Mouse (Mus musculus) mouse trophoblast stem cell (cell line): Measurements from ENCODE around the gene Rnase9.
"Not testable (repeated sequence)": the region's sequence is repeated elsewhere in the genome, so short reads cannot be mapped to it uniquely, and the experiment has no call there.

ENCODE experiments used
- in situ Hi-C, 2 experiments: fragments of 300-500 bp; cut with MseI, MboI; formaldehyde crosslinking; loops; 2 replicates in 1 of 2; 3 replicates in 1 of 2; pipeline ENCODE4 v1.15.1; 2025

Rnase9 gene

DNA sequence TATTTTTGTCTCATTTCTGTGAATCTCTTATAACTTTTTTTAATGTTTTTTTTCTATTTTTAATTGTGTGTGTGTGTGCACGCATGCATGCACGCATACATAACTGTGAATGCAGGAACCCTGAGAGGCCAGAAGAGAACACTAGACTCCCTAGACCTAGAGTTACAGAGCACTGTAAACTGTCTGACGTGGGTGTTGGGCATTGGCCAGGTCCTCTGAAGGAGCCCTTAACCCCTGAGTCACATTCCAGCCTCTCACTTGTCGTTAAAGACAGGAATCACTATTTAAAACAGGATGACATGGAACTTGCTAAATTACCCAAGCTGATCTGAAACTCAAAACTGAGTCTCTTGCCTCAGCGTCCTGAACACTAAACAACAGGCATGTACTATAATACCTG is 10.3 kb upstream of the Rnase9 start:
- in situ Hi-C loops, result no loop called here

DNA sequence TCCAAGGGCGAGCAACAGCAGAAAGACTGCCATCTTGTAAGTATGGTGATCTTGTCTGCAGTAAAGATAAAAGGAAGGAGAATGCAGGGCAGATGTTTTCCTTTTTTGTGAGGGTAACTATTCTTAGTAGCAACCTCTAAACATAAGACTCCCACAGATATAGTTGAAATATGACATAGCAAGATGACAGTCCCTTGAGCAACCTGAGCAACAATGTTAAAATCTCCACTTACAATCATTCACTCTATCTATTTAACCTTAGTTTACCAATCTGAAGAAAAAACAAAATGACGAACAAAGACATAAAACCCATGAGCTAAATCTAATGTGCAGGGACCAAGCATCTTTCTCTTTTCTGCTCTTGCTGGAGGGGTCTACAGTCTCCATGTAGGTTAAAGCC is 8.4 kb upstream of the Rnase9 start, which contains the start of gene Rnase11:
Gene Rnase11 (minus strand): TSS at position 101 of the 400 bp plus-strand sequence.
- in situ Hi-C loops, result no loop called here

DNA sequence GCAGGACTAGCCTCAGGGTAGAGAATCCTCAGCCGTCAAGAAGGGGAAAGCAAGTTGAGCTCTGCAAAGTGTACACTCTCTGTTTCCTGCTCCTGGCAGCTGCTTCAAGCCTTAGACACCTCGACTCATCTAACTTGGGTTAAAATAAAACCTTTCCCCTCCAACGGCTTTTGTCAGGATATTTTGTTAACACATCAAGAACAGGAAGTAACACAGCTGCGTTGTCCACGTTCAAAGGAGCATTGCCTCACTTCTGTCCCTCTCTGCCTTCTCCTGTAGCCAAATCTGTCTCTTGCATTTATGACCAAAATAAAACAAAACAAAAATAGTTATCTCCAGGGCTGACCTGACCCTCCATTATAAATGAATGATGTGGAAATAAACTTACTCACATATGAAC is 6.2 kb upstream of the Rnase9 start:
- in situ Hi-C loops, result no loop called here

DNA sequence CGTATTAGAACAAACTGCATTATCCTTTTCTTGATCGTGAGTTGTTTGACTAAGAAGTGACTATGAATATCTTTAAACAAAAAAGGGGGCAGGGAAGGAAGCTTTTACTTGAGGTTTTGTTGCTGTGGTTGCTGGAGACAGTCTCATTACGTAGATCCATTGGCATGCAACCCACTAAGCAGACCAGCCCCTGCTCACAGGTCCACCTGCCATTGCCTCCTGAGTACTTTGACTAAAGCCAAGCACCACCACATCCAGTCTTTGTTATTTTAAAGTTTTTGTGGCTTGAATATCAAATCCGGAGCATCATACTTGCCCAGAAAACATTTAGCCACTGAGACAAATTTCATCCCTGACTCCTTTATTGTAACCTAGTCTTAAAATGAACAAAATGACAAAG is 5.5 kb downstream of the Rnase9 start:
- in situ Hi-C loops, result no loop called here

DNA sequence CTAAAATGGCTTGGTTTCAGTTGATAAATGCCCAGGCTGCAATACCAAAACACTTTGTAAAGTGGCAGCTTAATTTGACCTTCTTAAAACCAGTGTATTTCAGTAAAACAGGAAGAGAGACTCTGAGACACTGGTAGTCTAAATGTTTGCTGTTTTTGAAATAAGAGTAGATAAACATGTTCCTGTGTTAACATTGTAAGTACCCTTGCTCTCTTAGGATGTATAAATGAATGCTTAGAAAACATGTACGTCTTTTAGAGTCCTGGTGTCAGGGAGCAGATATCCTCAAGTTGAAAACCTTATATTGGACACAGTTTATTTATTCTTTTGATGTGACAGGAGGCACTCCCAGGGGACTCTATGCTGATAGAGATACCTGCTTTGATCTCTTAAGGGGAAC is 6.5 kb downstream of the Rnase9 start:
- in situ Hi-C loops, result no loop called here

DNA sequence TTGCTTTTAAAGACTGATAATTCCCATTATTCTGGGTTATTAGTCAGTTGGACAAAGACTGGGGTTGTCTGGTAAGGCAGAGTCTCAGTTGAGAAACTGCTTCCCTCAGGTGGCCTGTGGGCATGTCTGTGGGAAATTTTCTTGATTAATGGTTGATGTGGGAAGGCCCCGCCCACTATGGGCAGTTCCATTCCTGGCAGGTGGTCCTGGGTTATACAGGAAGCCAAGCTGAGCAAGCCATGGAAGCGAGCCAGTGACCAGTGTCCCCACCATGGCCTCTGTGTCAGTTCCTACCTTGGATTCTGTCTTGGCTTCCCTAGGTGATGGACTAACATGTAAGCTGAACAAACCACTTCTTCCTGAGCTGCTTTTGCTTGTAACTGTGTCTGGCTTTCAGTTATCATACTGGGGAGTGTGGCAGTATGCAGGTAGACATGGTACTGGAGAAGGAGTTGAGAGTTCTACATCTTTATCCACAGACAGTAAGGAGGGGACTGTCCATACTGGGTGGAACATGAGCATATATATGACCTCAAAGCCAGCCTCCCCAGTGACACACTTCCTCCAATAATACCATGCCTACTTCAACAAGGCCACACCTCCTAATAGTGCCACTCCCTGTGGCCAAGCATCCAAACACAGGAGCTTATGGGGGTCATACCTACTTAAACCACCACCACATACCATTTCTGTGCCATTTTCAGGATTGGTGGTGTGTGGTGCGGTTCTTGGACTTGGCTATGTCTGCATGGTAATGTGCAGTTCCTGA is 14.1 kb downstream of the Rnase9 start:
- in situ Hi-C loops, result loop anchor here (5.0 kb wide), 1 partner anchor 35 kb away; no protein-coding TSS in a partner anchor

DNA sequence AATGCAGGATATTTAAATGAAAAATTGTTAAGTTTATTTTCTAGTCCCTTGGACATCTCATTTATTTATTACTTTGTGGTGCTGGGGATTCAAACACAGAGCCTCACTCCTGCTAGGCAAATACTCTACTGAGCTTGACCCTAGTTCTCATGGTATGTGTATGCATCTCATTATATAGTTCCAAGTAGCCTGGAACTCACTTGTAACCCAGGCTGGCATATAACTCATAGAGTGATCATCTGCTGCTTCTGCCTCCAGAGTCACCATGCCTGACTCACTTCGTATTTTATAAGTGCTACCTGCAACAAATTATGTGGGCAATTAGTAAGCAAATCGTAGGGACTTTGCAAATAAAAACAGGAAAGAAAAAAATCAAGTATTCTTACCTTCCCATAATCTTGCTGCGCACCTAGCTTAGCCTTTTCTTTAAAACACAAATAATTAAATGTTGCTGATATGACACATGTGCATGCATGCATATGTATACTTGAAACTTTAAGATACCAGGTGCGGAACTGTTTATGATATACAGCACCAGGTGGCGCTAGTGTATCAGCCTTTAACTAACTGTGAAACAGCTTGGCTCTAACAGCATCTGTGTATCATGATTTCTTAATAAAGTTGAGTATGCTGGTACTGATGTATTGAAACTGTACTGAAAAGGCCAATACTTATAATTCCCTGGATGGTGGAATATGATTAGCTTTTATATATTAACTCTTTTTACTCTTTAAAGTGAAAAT is 15.1 kb downstream of the Rnase9 start:
- in situ Hi-C loops, result loop anchor here (5.0 kb wide), 1 partner anchor 36 kb away; no protein-coding TSS in a partner anchor

DNA sequence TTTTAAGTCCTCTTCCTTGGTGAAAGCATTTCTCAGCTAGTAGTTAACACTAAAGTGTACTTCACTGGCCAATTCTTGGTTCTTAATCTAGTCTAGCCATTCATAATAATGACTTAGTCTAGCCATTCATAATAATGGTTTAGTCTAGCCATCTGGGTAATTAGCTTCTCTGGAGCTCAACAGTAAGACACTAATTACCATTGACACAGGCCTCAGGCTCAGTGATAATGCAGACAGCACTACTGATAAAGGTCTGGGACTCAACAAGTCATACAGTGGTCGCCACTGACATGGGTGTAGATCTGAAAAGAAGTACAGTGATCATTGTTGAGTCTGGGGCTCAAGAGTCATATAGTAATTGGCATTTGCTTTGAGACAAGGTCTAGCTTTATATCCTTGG is 16.8 kb downstream of the Rnase9 start:
- in situ Hi-C loops, result loop anchor here (5.0 kb wide), 1 partner anchor 37 kb away; no protein-coding TSS in a partner anchor

DNA sequence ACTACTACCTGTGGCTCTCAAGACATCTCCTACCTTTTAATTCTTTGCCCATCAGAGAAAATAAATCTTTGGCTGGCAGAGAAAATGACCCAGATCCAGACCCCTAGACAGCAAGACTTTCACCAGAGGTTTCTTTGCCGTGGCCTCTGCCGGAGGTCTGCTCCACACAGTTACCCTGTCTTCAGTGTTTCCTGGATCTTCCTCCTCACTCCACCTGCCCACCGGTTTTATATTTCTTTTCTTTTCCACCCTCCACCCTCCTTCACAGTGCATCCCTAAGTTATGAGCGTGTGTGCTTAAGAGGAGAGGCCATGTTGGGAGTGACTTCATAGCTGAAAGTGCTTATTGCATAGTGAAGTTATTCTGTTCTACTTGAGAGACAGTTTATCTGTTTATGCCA is 18.2 kb downstream of the Rnase9 start:
- in situ Hi-C loops, result no loop called here

DNA sequence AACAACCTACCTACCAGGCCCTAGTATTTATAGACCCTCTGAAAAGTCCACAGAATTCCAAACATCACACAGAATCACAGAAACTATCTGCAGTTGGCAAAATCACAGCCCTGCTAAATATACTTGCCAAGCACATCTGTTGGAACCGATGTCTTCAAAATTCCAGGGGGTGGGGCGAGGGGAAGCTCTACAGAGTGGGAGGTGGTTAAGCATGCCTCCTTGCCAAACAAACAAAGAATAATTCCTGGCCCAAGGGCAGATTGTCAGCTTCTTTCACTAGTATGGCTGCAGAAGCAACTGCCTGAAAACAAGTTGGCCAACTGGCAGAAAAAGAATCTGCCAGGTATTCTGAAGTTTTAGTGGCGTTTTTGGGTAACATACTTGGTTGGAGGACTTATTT is 24.4 kb downstream of the Rnase9 start:
- in situ Hi-C loops, result no loop called here

DNA sequence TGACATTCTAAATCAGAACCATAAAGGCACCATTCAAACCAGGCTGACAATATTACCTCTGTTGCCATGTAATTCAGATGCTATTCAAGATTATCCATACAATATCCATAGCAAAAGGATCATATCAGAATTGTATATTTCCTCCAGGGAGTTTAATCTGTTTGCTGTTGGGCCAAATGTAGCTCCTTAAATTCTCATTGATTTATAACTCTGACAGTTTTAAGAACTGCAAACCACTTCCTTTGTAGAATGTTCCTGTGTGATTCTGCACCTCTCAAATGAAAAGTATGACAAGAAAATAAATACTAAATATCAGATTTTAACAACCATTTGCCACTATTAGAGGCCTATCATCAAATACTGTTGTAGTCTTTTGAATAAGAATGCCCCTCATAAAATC is 25.9 kb downstream of the Rnase9 start:
- in situ Hi-C loops, result no loop called here

DNA sequence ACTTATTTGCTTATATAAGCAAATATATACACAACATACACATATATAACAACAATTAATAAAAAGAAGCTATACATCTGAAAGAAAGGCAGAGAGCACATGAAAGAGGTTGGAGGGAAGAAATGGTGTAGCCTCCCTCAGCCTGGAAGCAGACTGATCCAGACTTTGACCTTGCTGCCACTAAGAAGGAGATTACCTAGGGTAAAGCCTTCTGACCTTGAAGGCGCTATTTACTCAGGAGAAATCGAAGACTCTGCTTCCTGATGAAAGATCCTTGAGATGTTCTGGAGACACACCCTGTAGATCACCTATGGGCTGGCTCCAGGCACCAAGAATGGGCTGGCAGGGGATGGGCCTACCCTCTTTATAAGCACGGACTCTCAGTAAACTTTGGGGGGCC is 26.9 kb downstream of the Rnase9 start:
- in situ Hi-C loops, result not testable (repeated sequence)

DNA sequence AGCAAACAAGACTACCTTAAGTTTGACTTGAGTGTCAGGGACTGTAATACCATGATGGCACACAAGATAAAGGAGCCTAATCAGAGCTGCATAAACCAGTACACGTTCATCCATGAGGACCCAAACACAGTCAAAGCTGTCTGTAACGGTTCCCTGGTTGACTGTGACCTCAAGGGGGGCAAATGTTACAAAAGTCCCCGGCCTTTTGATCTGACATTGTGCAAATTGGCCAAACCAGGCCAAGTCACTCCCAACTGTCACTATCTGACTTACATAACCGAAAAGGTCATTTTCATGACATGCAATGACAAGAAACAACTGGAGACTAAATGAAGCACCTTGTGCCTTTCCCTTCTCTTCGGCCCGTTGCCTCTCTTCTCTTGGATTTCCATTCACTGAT is 32.1 kb downstream of the Rnase9 start:
- in situ Hi-C loops, result no loop called here

DNA sequence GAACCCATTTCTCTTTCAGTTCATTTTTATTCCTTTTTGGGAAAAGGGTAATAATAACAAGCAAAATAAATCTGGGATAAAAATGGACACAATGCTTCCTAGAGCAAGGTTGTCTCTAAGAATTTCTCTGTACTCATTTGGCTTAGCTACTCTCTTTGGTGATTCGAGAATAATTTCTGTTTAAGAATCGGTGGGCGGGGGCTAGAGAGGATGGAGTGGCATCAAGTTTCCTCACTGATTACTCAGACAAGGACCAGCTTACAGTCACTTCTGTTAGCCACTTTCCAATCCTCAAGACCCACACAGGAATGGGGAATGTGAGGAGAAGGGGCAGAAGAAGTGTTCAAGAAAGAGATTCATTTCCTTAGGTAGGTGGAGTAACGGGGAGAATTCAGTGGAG is 32.9 kb downstream of the Rnase9 start:
- in situ Hi-C loops, result no loop called here

DNA sequence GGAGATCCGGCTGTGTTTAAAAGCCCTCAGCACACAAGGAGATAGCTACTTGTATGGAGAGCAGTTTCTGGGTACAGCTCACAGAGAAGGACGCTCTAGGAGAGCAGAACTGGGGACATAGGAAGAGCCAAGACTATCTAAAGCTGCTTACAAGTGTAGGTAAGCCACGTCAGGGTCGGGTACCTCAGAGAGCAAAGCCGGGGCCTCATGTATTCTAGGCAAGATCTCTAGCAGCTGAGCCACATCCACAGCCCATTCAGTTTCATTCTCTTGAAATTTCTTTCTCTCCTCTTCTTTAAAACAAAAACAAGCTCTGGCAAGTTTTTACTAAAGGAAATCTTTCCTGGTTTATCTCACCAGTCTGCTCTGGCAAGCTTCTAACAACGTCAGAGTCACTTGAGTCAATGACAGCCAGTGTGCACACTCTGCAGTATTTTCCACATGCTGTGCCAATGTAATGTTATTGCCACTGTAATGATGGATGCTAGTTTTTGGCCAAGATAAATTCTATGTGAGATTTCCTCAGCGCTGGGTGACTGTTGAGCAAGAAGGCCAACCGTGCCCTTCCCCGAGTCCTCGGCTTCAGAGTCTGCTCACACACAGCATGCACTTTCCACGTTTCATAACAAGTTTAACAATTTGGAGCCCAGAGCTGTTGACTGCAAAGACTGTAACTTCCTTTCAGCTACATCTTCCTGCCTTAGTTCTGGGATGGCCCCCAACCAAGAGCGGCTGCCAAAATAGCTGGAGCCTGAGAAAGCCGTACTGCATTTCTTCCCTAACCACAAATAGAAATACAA is 33.6 kb downstream of the Rnase9 start:
- in situ Hi-C loops, result no loop called here

DNA sequence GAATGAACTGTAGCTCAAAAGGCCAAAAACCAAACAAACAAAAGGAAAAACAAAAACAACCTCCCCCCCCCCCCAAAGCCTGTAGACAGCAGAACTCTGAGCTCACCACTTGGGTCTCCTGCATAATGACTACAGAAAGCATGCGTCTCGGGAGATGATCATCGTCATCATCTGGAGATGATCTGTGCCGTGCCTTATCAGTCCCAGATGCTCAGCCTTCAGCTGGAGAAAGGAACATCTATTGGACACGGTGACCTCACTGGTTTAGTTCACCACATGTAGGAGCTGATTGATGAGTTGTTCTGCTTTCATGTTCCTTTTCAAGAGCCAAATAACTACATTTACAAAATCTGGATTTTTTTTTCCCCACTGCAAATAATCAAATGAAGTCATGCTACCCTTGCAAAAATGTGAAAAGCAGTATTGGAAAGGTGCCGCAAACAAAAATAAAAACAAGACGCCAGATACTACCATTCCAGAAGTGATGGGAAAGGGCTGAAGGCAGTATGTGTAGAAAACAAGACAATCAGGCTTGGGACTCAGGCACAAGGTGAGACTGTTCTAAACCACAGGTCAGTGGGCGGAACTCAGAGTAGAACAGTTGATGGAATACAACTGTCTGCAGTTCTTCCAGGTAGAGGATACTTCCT is 34.4 kb downstream of the Rnase9 start, which contains the start of gene Rnase10:
Gene Rnase10 (plus strand): TSS at position 600 of the 650 bp plus-strand sequence.
- in situ Hi-C loops, result no loop called here

DNA sequence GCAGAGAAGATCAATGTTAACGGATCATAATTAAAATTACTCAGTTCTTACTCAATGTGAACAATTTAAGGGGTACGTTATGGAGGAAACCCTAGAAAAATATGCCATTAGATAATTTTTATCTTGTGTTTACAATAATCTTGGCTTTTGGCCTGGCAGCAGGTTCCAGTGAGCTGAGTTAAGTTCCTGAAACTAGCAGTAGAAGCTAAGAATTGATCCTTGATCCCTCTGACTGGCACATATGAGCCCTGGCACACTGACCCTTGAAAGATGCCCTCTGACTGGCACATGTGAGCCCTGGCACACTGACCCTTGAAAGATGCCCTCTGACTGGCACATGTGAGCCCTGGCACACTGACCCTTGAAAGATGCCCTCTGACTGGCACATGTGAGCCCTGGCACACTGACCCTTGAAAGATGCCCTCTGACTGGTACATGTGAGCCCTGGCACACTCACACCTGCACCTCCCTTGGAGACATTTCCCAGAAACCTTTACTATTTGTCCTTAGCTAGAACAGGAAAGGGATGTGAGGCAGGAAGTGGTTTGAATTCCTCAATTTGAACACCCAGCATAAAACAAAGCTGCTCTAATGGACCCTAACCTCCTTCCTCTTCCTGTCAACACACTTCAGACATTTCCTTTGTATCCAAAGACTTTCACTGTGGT is 43.5 kb downstream of the Rnase9 start:
- in situ Hi-C loops, result no loop called here

DNA sequence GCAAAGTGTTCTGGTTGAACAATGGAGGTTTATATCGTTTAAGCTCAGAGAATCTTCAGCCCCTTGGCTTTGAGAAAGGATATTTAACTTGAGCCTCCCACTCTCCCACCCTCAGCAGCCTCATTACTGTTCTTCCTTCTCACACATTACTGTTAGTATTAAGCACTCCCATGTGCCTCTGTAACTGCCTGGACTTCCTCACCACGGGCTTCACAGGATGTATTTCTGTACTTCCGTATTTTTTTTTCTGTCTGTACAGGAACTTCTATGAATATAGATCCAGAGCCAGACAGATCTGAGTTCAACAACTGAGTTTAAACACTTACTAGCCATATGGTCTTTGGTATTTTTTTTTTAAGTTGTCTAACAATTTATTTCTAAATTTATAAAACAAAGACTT is 44.6 kb downstream of the Rnase9 start:
- in situ Hi-C loops, result no loop called here

DNA sequence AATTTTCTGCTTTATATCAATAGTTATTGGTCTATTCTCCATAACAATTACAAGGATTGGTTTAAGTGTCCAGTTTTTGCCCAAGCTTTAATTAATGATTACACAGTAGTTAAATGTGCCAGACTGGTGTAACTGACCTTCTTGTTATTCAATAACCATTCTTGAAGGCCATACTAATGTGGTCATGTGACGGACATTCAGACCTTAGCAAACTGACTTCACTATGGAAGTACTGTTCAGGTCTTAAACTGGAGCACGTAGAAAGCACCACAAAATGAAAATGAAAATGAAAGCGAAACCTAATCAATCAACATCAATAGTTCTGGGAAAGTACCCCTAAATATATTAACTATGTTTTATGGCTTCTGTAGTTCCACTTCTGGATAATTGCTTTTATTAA is 50.6 kb downstream of the Rnase9 start:
- in situ Hi-C loops, result no loop called here
